ENCODE assay signal across 12 mouse cellular contexts in the genomic region with DNA sequence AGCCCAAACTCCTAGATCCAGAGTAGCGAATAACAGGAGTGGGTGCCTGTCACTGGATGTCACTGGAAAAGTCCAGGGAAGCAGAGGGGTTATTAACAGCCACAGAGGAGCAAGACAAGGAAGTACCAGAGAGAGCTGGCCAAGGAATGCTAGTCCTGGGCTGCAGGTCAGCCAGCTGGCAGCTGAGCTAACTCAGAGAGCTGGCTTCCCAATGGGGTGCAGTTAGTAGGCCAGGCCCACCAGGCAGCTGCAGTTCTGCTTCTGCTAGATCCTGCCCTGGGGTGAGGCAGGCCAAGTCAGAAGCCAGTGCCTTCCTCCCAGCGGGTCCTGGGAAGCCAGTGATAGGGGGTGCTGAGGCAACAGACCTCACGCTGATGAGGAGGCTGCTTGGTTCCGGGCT. TPM values are rescaled to one million over a fixed set of nuclear protein-coding genes. Genes with fewer than 3 reads are reported as not detected.
DNase-seq lines count a peak whose midpoint lies in the region; ATAC-seq and TF ChIP-seq lines count a peak whose summit lies in the region.
"Had no signal": no experiment of that assay in that cellular context is flagged by ENCODE, and none has a peak within 500 bp of the region (broad histone marks: within the 10 kb centered on the region; RNA-seq: fewer than 3 reads in every experiment).

No protein-coding gene starts in this region.

- no peak for ATAC-seq in lung, embryonic 14.5 days (ENCODE audit: insufficient read depth)
- no peak for ATAC-seq in embryonic facial prominence, embryonic 13.5 days (ENCODE audit: insufficient number of reproducible peaks, insufficient read depth, low FRiP score, low TSS enrichment, low read depth)
- ATAC-seq: activated CD4-positive, CD25-positive, alpha-beta regulatory T cell, adult 4 months; forebrain, postnatal 0 days had no signal

- no peaks in the 10 kb centered on the region for H3K27me3 ChIP-seq in lung, embryonic 14.5 days (ENCODE audit: insufficient read depth, low read length)
- H3K27me3 ChIP-seq in embryonic facial prominence, embryonic 13.5 days = no peaks in the 10 kb centered on the region
- H3K27me3 ChIP-seq in small intestine, adult 2 months (ENCODE audit: control insufficient read depth, insufficient read depth, low read length) = no peaks in the 10 kb centered on the region

- WGBS in lung, embryonic 14.5 days = 91% methylated on average over 4 of the region's 4 CpGs
- 86% methylated on average over 4 of the region's 4 CpGs for WGBS in embryonic facial prominence, embryonic 13.5 days
- WGBS in small intestine, adult 2 months = 77% methylated on average over 4 of the region's 4 CpGs

- H3K9me3 ChIP-seq in lung, embryonic 14.5 days (ENCODE audit: low read depth, low read length) = no peaks in the 10 kb centered on the region
- no peaks in the 10 kb centered on the region for H3K9me3 ChIP-seq in embryonic facial prominence, embryonic 13.5 days

- H3K4me3 ChIP-seq in lung, embryonic 14.5 days (ENCODE audit: low read depth, low read length) = no peak overlapping the region
- H3K4me3 ChIP-seq in embryonic facial prominence, embryonic 13.5 days = no peak overlapping the region
- no peak overlapping the region for H3K4me3 ChIP-seq in small intestine, adult 2 months (ENCODE audit: low read depth, low read length)

- no peak for TF ChIP-seq POLR2A in small intestine, adult 2 months (IDR thresholded peaks at IDR 0.05; ENCODE audit: low read depth, low read length)

- peak; percentile 96 for DNase-seq in heart, adult 11 months
- DNase-seq in heart, postnatal 4 days = no peak
- DNase-seq in lung, embryonic 14.5 days = no peak
- no peak for DNase-seq in lung, postnatal 4 days
- no peak for DNase-seq in right cerebral cortex, adult 2 months (ENCODE audit: low spot score in 2 of 2)
- DNase-seq in thymus, postnatal 36 days = no peak
- DNase-seq: forebrain, postnatal 0 days; thymus, postnatal 4 days had no signal

- no peak for TF ChIP-seq CTCF in lung, embryonic 14.5 days (IDR thresholded peaks at IDR 0.05; ENCODE audit: low read depth)
- TF ChIP-seq CTCF in small intestine, adult 2 months (IDR thresholded peaks at IDR 0.05; ENCODE audit: extremely low read depth, insufficient read length, insufficient replicate concordance, low read depth, low read length) = no peak

- H3K36me3 ChIP-seq in lung, embryonic 14.5 days (ENCODE audit: insufficient read depth) = peaks cover 73% of the 10 kb centered on the region
- peaks cover 72% of the 10 kb centered on the region for H3K36me3 ChIP-seq in embryonic facial prominence, embryonic 13.5 days
- H3K36me3 ChIP-seq in small intestine, adult 2 months (ENCODE audit: control insufficient read depth, insufficient read depth, low read length) = peaks cover 45% of the 10 kb centered on the region

- no peaks in the 10 kb centered on the region for H3K4me1 ChIP-seq in lung, embryonic 14.5 days (ENCODE audit: insufficient read depth)
- H3K4me1 ChIP-seq in embryonic facial prominence, embryonic 13.5 days = peaks cover 28% of the 10 kb centered on the region
- peaks cover 37% of the 10 kb centered on the region for H3K4me1 ChIP-seq in small intestine, adult 2 months (ENCODE audit: control insufficient read depth, insufficient read depth, insufficient read length, low read length)

- no peak overlapping the region for H3K4me2 ChIP-seq in lung, embryonic 14.5 days
- H3K4me2 ChIP-seq in embryonic facial prominence, embryonic 13.5 days = no peak overlapping the region

- no peak overlapping the region for H3K9ac ChIP-seq in lung, embryonic 14.5 days
- no peak overlapping the region for H3K9ac ChIP-seq in embryonic facial prominence, embryonic 13.5 days
- H3K9ac ChIP-seq: forebrain, postnatal 0 days had no signal

- peak overlapping the region; percentile 90 for H3K27ac ChIP-seq in lung, embryonic 14.5 days (ENCODE audit: low read depth)
- peak overlapping the region; percentile 93; the same call in 1 of the 2 replicates for H3K27ac ChIP-seq in embryonic facial prominence, embryonic 13.5 days
- peak overlapping the region; percentile 76; the same call in 1 of the 2 replicates for H3K27ac ChIP-seq in small intestine, adult 2 months (ENCODE audit: insufficient read depth, low read depth, low read length)

RNA-seq across cellular contexts. Expression of a gene that starts 12.8 kb away (rescaled TPM):
- total RNA-seq in heart, postnatal 4 days (2021) = 1 to 10 TPM; 2.5 TPM
- 6.1 and 7.7 TPM in 2 replicates for polyA plus RNA-seq in lung, embryonic 14.5 days (2014; fragmentation: Nextera tagmentation; extraction: Ambion mirVana)
- 7.7 and 8.3 TPM in 2 replicates for polyA plus RNA-seq in embryonic facial prominence, embryonic 13.5 days (2015; fragmentation: Nextera tagmentation; extraction: Ambion mirVana)
- polyA plus RNA-seq in small intestine, adult 2 months (2012; rRNA removed) = 28.4 and 62.6 TPM in 2 replicates
- total RNA-seq: hematopoietic stem cell, adult 5-6 weeks had no signal

RNA-seq across cellular contexts. Expression of a gene that starts 27.8 kb away (rescaled TPM):
- total RNA-seq in heart, postnatal 4 days (2021) = 10 to 100 TPM; 36.5 to 37.0 TPM
- 32.5 and 34.2 TPM in 2 replicates for polyA plus RNA-seq in lung, embryonic 14.5 days (2014; fragmentation: Nextera tagmentation; extraction: Ambion mirVana)
- 47.7 and 48.0 TPM in 2 replicates for polyA plus RNA-seq in embryonic facial prominence, embryonic 13.5 days (2015; fragmentation: Nextera tagmentation; extraction: Ambion mirVana)
- 14.7 and 28.6 TPM in 2 replicates for polyA plus RNA-seq in small intestine, adult 2 months (2012; rRNA removed)
